In the genomic region with DNA sequence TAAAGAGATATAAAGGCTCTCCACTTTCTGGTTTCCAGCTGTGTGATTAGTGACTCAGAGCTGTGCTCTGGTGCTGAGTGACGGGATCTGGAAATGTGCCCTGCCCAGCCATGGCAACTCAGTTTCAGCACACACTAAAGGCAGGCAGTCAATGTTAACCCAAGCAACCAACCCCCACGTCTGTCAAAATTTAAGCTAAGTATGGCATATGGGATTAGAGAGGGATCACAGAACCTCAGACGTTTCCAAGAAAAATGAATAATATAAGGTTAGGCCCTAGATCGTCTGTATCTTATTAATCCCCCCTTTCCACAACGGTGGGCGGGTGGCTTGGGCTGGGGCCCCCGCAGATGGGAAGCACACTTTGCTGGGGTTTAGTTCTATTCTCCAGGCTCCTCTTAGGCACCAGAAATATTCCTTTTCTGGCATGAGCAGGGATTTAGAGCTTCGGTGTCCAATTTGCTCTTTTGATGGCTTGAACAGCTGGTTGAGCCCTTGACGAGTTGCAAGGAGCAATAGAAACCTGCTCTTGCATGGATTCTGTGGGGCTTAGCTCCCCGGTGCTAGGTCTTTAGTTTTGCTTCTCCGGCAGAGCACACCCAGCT, we compare ENCODE assay signal across 11 mouse cellular contexts.
DNase-seq lines count a peak whose midpoint lies in the region; ATAC-seq and TF ChIP-seq lines count a peak whose summit lies in the region.
"Had no signal": no experiment of that assay in that cellular context is flagged by ENCODE, and none has a peak within 500 bp of the region (broad histone marks: within the 10 kb centered on the region; RNA-seq: fewer than 3 reads in every experiment).

No protein-coding gene starts in this region.

- no peak for DNase-seq in forebrain, postnatal 0 days
- DNase-seq in forebrain, embryonic 14.5 days (ENCODE audit: low spot score), result no peak
- DNase-seq in midbrain, embryonic 14.5 days, result peak; percentile 13
- no peak for DNase-seq in urinary bladder, postnatal 14 days (ENCODE audit: low spot score)
- DNase-seq in Muller cell, postnatal 12 days (ENCODE audit: inconsistent ontology term), result no peak
- DNase-seq: kidney, adult 8-10 months; liver, embryonic 13.5 days had no signal

- no peak overlapping the region for H3K4me3 ChIP-seq in forebrain, postnatal 0 days (ENCODE audit: low read depth, low read length)
- no peak overlapping the region for H3K4me3 ChIP-seq in forebrain, embryonic 14.5 days (ENCODE audit: low read depth, low read length)
- H3K4me3 ChIP-seq in midbrain, embryonic 14.5 days (replicated peaks; ENCODE audit: low read depth, low read length), result no peak overlapping the region
- H3K4me3 ChIP-seq in midbrain, embryonic 15.5 days, result no peak overlapping the region
- H3K4me3 ChIP-seq in limb, embryonic 15.5 days, result no peak overlapping the region
- H3K4me3 ChIP-seq: heart, embryonic 10.5 days; liver, embryonic 13.5 days had no signal

- H3K9me3 ChIP-seq in forebrain, postnatal 0 days (ENCODE audit: low read length), result no peaks in the 10 kb centered on the region
- no peaks in the 10 kb centered on the region for H3K9me3 ChIP-seq in forebrain, embryonic 14.5 days (replicated peaks; ENCODE audit: control insufficient read depth, low read length)
- H3K9me3 ChIP-seq in midbrain, embryonic 14.5 days (ENCODE audit: control insufficient read depth, low read length), result no peaks in the 10 kb centered on the region
- H3K9me3 ChIP-seq in midbrain, embryonic 15.5 days, result no peaks in the 10 kb centered on the region
- no peaks in the 10 kb centered on the region for H3K9me3 ChIP-seq in limb, embryonic 15.5 days
- H3K9me3 ChIP-seq: heart, embryonic 10.5 days; liver, embryonic 13.5 days had no signal

- H3K4me1 ChIP-seq in forebrain, postnatal 0 days (ENCODE audit: insufficient read depth), result no peaks in the 10 kb centered on the region
- H3K4me1 ChIP-seq in forebrain, embryonic 14.5 days (ENCODE audit: control insufficient read depth, insufficient read depth, low read length), result no peaks in the 10 kb centered on the region
- H3K4me1 ChIP-seq in midbrain, embryonic 14.5 days (ENCODE audit: control insufficient read depth, insufficient read depth, low read length), result no peaks in the 10 kb centered on the region
- H3K4me1 ChIP-seq in midbrain, embryonic 15.5 days, result 0 out of 2 replicates have a peak, but pooled peaks cover 4% of the 10 kb centered on the region
- H3K4me1 ChIP-seq in limb, embryonic 15.5 days, result peaks cover 25% of the 10 kb centered on the region
- H3K4me1 ChIP-seq: heart, embryonic 10.5 days; liver, embryonic 13.5 days had no signal

- WGBS in forebrain, postnatal 0 days, result 65% methylated on average over 11 of the region's 11 CpGs
- 68% methylated on average over 11 of the region's 11 CpGs for WGBS in forebrain, embryonic 14.5 days
- 60% methylated on average over 11 of the region's 11 CpGs for WGBS in midbrain, embryonic 14.5 days
- 57% methylated on average over 11 of the region's 11 CpGs for WGBS in midbrain, embryonic 15.5 days
- 36% methylated on average over 11 of the region's 11 CpGs for WGBS in limb, embryonic 15.5 days

- H3K27me3 ChIP-seq in forebrain, postnatal 0 days (ENCODE audit: insufficient read depth, low read length), result no peaks in the 10 kb centered on the region
- no peaks in the 10 kb centered on the region for H3K27me3 ChIP-seq in forebrain, embryonic 14.5 days (replicated peaks; ENCODE audit: control insufficient read depth, insufficient read depth, low read length)
- H3K27me3 ChIP-seq in midbrain, embryonic 14.5 days (ENCODE audit: control insufficient read depth, insufficient read depth, low read length), result no peaks in the 10 kb centered on the region
- H3K27me3 ChIP-seq in midbrain, embryonic 15.5 days (replicated peaks), result 0 out of 2 replicates have a peak, but pooled peaks cover 4% of the 10 kb centered on the region
- H3K27me3 ChIP-seq in limb, embryonic 15.5 days, result no peaks in the 10 kb centered on the region
- H3K27me3 ChIP-seq: liver, embryonic 13.5 days had no signal

- H3K4me2 ChIP-seq in forebrain, postnatal 0 days (ENCODE audit: low read depth), result no peak overlapping the region
- no peak overlapping the region for H3K4me2 ChIP-seq in forebrain, embryonic 14.5 days (ENCODE audit: low read length)
- no peak overlapping the region for H3K4me2 ChIP-seq in midbrain, embryonic 14.5 days (ENCODE audit: low read length)
- no peak overlapping the region for H3K4me2 ChIP-seq in midbrain, embryonic 15.5 days
- 0 out of 2 replicates have a peak overlapping the region, but pooled peaks have one; percentile 10 for H3K4me2 ChIP-seq in limb, embryonic 15.5 days
- H3K4me2 ChIP-seq: liver, embryonic 13.5 days had no signal

- TF ChIP-seq CTCF in forebrain, postnatal 0 days (IDR thresholded peaks at IDR 0.05; ENCODE audit: low read depth), result no peak

- H3K27ac ChIP-seq in forebrain, postnatal 0 days (ENCODE audit: low read depth, low read length), result no peak overlapping the region
- no peak overlapping the region for H3K27ac ChIP-seq in forebrain, embryonic 14.5 days (ENCODE audit: low read depth, low read length)
- H3K27ac ChIP-seq in midbrain, embryonic 14.5 days (replicated peaks; ENCODE audit: low read depth, low read length), result no peak overlapping the region
- H3K27ac ChIP-seq in midbrain, embryonic 15.5 days, result no peak overlapping the region
- peak overlapping the region; percentile 55 for H3K27ac ChIP-seq in limb, embryonic 15.5 days
- H3K27ac ChIP-seq: heart, embryonic 10.5 days; liver, embryonic 13.5 days had no signal

- ATAC-seq in forebrain, postnatal 0 days, result peak; percentile 53
- ATAC-seq in forebrain, embryonic 14.5 days, result no peak
- ATAC-seq in midbrain, embryonic 14.5 days (ENCODE audit: low FRiP score, low TSS enrichment), result no peak
- no peak for ATAC-seq in midbrain, embryonic 15.5 days (replicated peaks)
- peak; percentile 78 for ATAC-seq in limb, embryonic 15.5 days (ENCODE audit: insufficient number of reproducible peaks, low FRiP score, low TSS enrichment, low read depth)
- ATAC-seq: CD4-positive, CD25-positive, alpha-beta regulatory T cell, adult 4 months had no signal

- H3K36me3 ChIP-seq in forebrain, postnatal 0 days (ENCODE audit: insufficient read depth), result no peaks in the 10 kb centered on the region
- H3K36me3 ChIP-seq in forebrain, embryonic 14.5 days (ENCODE audit: control insufficient read depth, insufficient read depth, low read length), result no peaks in the 10 kb centered on the region
- no peaks in the 10 kb centered on the region for H3K36me3 ChIP-seq in midbrain, embryonic 14.5 days (ENCODE audit: control insufficient read depth, insufficient read depth, low read length)
- no peaks in the 10 kb centered on the region for H3K36me3 ChIP-seq in midbrain, embryonic 15.5 days (replicated peaks)
- no peaks in the 10 kb centered on the region for H3K36me3 ChIP-seq in limb, embryonic 15.5 days
- H3K36me3 ChIP-seq: heart, embryonic 10.5 days; liver, embryonic 13.5 days had no signal

- H3K9ac ChIP-seq in forebrain, postnatal 0 days, result no peak overlapping the region
- no peak overlapping the region for H3K9ac ChIP-seq in forebrain, embryonic 14.5 days (ENCODE audit: low read length)
- H3K9ac ChIP-seq in midbrain, embryonic 14.5 days (replicated peaks; ENCODE audit: low read length), result no peak overlapping the region
- no peak overlapping the region for H3K9ac ChIP-seq in midbrain, embryonic 15.5 days
- H3K9ac ChIP-seq in limb, embryonic 15.5 days, result no peak overlapping the region
- H3K9ac ChIP-seq: liver, embryonic 13.5 days had no signal

Comparison
In these comparisons a context has a peak if more than half of its experiments do, and no peak if none do; other contexts are left out.
1. ATAC-seq: peak in forebrain, postnatal 0 days (single experiment) and limb, embryonic 15.5 days (single experiment); none in forebrain, embryonic 14.5 days (single experiment), midbrain, embryonic 14.5 days (single experiment) and midbrain, embryonic 15.5 days (single experiment).